Mouse (Mus musculus) myocyte (in vitro differentiated cells): ENCODE results near the gene Med8. TPM values are rescaled to one million over a fixed set of nuclear protein-coding genes. Genes with fewer than 3 reads are reported as not detected.

Experiments
- H3K27me3 ChIP-seq: one replicate; pipeline ENCODE4 v1.6.1; 2011; ENCODE audit not compliant: control insufficient read depth, insufficient read depth, insufficient read length
- H3K36me3 ChIP-seq: one replicate; pipeline ENCODE4 v1.6.1; 2011; ENCODE audit not compliant: control insufficient read depth, insufficient read depth
- H3K4me2 ChIP-seq: one replicate; pipeline ENCODE4 v1.6.1; 2011; ENCODE audit warnings: low read depth, control low read depth
- H3K4me3 ChIP-seq: one replicate; pipeline ENCODE4 v1.5.1; 2011; ENCODE audit warnings: mild to moderate bottlenecking, control low read depth, moderate library complexity
- H3K79me2 ChIP-seq: one replicate; pipeline ENCODE4 v1.6.1; 2011; ENCODE audit not compliant: control insufficient read depth, insufficient read depth
- H3ac ChIP-seq: one replicate; pipeline ENCODE4 v1.6.1; 2011; ENCODE audit not compliant: control insufficient read depth, insufficient read length
- CEBPB ChIP-seq: IDR thresholded peaks from 2 replicates; pipeline ENCODE4 v1.6.1; 2011; ENCODE audit warnings: mild to moderate bottlenecking, moderate library complexity; ENCODE audit not compliant: poor library complexity, insufficient read depth, severe bottlenecking
- E2F4 ChIP-seq: IDR thresholded peaks from one replicate; pipeline ENCODE4 v1.6.1; 2011; ENCODE audit warnings: mild to moderate bottlenecking, control low read depth, moderate library complexity; ENCODE audit not compliant: insufficient read depth
- MAX ChIP-seq: IDR thresholded peaks from one replicate; pipeline ENCODE4 v1.6.1; 2011; ENCODE audit warnings: low read depth, mild to moderate bottlenecking, control low read depth
- MYOD1 ChIP-seq, 3 experiments: IDR thresholded peaks; one replicate each; pipeline ENCODE4 v1.6.1; 2011; ENCODE audit warnings: control low read depth in 2 of 3, low read depth in 2 of 3, mild to moderate bottlenecking in 2 of 3, moderate library complexity in 1 of 3; ENCODE audit not compliant: insufficient read length in 2 of 3, control insufficient read depth in 1 of 3
- MYOG ChIP-seq, 3 experiments: IDR thresholded peaks; one replicate each; pipeline ENCODE4 v1.6.1; 2011; ENCODE audit warnings: control low read depth in 2 of 3, low read depth in 2 of 3, mild to moderate bottlenecking in 2 of 3; ENCODE audit not compliant: insufficient read length in 2 of 3, control insufficient read depth in 1 of 3, insufficient read depth in 1 of 3
- POLR2A ChIP-seq: IDR thresholded peaks from one replicate; pipeline ENCODE4 v1.6.1; 2011; ENCODE audit warnings: low read depth, mild to moderate bottlenecking, control low read depth, moderate library complexity; ENCODE audit not compliant: insufficient read length
- POLR2AphosphoS2 ChIP-seq: IDR thresholded peaks from one replicate; pipeline ENCODE4 v1.6.1; 2011; ENCODE audit warnings: low read depth, control low read depth; ENCODE audit not compliant: insufficient read length
- REST ChIP-seq: IDR thresholded peaks from one replicate; pipeline ENCODE4 v1.6.1; 2011; ENCODE audit warnings: mild to moderate bottlenecking, control low read depth, moderate library complexity; ENCODE audit not compliant: insufficient read depth, insufficient read length
- SRF ChIP-seq: IDR thresholded peaks from one replicate; pipeline ENCODE4 v1.6.1; 2011; ENCODE audit warnings: low read depth; ENCODE audit not compliant: control insufficient read depth, insufficient read length
- TCF12 ChIP-seq: IDR thresholded peaks from one replicate; pipeline ENCODE4 v1.6.1; 2011; ENCODE audit warnings: mild to moderate bottlenecking, control low read depth; ENCODE audit not compliant: poor library complexity, insufficient read depth, severe bottlenecking
- TCF3 ChIP-seq: IDR thresholded peaks from one replicate; pipeline ENCODE4 v1.6.1; 2011; ENCODE audit warnings: low read depth, control low read depth; ENCODE audit not compliant: insufficient read length
- USF1 ChIP-seq: IDR thresholded peaks from one replicate; pipeline ENCODE4 v1.6.1; 2011; ENCODE audit warnings: low read depth, mild to moderate bottlenecking, control low read depth, moderate library complexity
- polyA plus RNA-seq: library from polyadenylated mRNA; unstranded; fragments of >200 nt; fragmentation: generic; extraction: Trizol; gene quantifications from one replicate; pipeline ENCODE4 v1.2.1, GENCODE M21; 2012; ENCODE audit warnings: missing spikeins

Gene Med8
- polyA plus RNA-seq, 1 experiment, result 78.6 TPM

DNA sequence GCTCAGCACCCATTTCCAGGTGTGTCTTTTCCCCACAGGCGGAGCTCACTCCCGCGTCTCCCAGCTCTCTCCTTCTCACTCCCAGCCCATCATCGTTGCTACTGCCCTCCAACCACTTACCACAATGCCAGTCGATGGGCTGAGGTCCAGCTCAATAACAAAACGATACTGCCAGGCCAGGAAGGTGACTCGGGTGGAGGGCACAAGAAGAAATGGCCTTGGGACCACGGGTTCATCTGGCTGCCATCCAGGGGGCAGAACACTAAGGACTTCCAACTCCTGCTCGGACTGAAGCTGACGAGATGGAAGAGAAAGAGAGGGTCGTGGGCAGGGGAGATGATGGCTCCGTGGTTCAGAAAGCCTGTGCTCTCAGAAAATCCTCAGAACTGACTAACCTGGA lies 6.4 kb upstream of the Med8 start:
- H3K27me3 ChIP-seq, result no peaks in the 10 kb centered on the region
- peaks cover 9% of the 10 kb centered on the region for H3K79me2 ChIP-seq
- no peak overlapping the region for H3K4me3 ChIP-seq
- H3K36me3 ChIP-seq, result peaks cover 16% of the 10 kb centered on the region
- H3ac ChIP-seq, result no peak overlapping the region
- no peak overlapping the region for H3K4me2 ChIP-seq
- TF ChIP-seq E2F4, result no peak

DNA sequence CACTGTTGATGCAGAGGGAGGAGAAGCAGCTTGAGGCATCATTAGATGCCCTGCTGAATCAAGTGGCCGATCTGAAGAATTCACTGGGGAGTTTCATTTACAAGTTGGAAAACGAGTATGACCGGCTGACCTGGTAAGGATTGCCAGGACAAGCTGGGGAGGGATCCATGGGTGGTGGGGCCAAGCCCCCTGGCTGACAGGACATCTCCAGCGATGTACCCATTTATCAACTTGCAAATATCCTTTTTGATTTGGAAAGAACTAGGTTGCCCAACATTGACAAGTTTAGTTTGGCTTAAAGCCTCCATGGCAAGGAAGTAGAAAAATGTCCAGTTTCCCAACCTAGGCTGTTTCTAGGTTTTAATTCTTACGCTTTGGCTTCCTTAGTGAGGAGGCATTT lies 1.7 kb downstream of the Med8 start:
- TF ChIP-seq TCF3 (no peak), E2F4 (no peak), MYOG (IDR thresholded peaks at IDR 0.05; ENCODE audit: control insufficient read depth in 1 of 3, insufficient read depth in 1 of 3, insufficient read length in 2 of 3, low read depth in 2 of 3) (no peak), CEBPB (no peak), MAX (no peak), TCF12 (no peak), REST (no peak), USF1 (no peak), SRF (no peak), POLR2AphosphoS2 (no peak), POLR2A (no peak), MYOD1 (IDR thresholded peaks at IDR 0.05; ENCODE audit: control insufficient read depth in 1 of 3, insufficient read length in 2 of 3, low read depth in 2 of 3) (no peak)
- no peak overlapping the region for H3K4me3 ChIP-seq
- H3K79me2 ChIP-seq, result peaks cover 40% of the 10 kb centered on the region
- no peak overlapping the region for H3K4me2 ChIP-seq
- H3K36me3 ChIP-seq, result peaks cover 19% of the 10 kb centered on the region
- no peak overlapping the region for H3ac ChIP-seq
- H3K27me3 ChIP-seq, result no peaks in the 10 kb centered on the region

DNA sequence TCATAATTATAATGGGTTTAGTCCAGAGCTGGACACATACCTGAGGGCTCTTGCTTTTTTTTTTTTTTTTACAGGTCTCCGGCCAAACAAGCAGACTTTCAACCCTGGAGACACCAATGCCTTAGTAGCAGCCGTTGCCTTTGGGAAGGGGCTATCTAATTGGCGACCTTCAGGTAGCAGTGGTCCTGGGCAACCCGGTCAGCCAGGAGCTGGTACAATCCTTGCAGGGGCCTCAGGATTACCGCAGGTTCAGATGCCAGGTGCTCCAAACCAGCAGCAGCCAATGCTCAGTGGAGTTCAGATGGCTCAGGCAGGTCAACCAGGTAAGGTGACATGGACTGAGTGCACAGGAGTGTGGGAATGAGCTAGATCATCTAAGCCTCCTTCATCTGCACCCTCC lies 4.4 kb downstream of the Med8 start:
- peaks cover 29% of the 10 kb centered on the region for H3K36me3 ChIP-seq
- peaks cover 24% of the 10 kb centered on the region for H3K79me2 ChIP-seq
- no peak overlapping the region for H3K4me2 ChIP-seq
- TF ChIP-seq CEBPB, result no peak
- TF ChIP-seq MYOG (IDR thresholded peaks at IDR 0.05; ENCODE audit: control insufficient read depth in 1 of 3, insufficient read depth in 1 of 3, insufficient read length in 2 of 3, low read depth in 2 of 3), result no peak
- no peak for TF ChIP-seq TCF12
- TF ChIP-seq E2F4, result no peak
- TF ChIP-seq USF1, result no peak
- TF ChIP-seq REST, result no peak
- TF ChIP-seq MAX, result no peak
- TF ChIP-seq MYOD1 (IDR thresholded peaks at IDR 0.05; ENCODE audit: control insufficient read depth in 1 of 3, insufficient read length in 2 of 3, low read depth in 2 of 3), result no peak
- TF ChIP-seq SRF, result no peak
- TF ChIP-seq POLR2AphosphoS2, result no peak
- no peak for TF ChIP-seq POLR2A
- no peak for TF ChIP-seq TCF3
- H3ac ChIP-seq, result no peak overlapping the region
- H3K4me3 ChIP-seq, result no peak overlapping the region
- no peaks in the 10 kb centered on the region for H3K27me3 ChIP-seq

DNA sequence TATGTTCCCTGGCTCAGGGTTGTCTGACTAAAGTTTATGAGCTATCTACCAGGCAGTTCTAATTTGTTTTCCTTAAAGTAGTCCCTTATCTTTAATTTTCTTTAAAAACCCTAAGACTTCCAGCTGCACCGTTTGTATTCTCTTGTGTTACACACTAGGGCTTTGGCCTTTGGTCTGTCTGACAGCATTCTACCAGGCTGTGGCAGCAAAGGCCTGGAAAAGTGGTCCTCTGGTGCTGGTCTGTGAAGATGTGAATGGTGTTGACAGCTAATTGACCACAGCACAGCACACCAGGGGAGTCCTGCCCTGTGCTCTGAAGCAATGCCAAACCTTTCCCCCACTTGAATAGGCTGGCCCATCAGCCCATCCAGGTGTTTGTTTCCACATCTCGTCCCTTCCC lies 6.6 kb downstream of the Med8 start:
- Histone ChIP-seq H3ac (no peak overlapping the region), H3K4me3 (no peak overlapping the region), H3K4me2 (no peak overlapping the region), H3K27me3 (no peaks in the 10 kb centered on the region), H3K36me3 (peaks cover 29% of the 10 kb centered on the region), H3K79me2 (peaks cover 6% of the 10 kb centered on the region)
- TF ChIP-seq MYOG (IDR thresholded peaks at IDR 0.05; ENCODE audit: control insufficient read depth in 1 of 3, insufficient read depth in 1 of 3, insufficient read length in 2 of 3, low read depth in 2 of 3) (no peak), SRF (no peak), TCF3 (no peak), POLR2AphosphoS2 (no peak), REST (no peak)

DNA sequence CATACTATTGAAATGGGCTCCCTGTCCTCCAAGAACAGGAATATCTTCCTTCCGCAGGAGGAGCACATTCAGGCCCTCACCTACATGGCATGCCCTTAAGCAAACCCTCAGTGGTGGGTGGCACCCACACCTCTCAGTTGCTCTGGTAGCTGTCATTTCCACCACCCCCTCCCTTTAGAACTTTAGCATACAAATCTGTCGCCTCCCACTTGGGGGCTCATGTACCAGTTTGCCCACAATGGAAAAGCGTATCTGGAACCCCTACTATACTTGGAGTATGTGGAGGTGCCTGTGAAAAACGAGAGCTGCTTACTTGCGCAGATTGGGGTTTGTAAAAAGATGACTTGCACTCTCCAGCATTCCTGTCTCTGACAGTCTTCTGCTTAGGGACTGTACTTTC lies 7.2 kb downstream of the Med8 start:
- Histone ChIP-seq H3K36me3 (peaks cover 25% of the 10 kb centered on the region), H3K4me2 (no peak overlapping the region), H3K4me3 (no peak overlapping the region), H3K27me3 (no peaks in the 10 kb centered on the region), H3ac (no peak overlapping the region), H3K79me2 (peaks cover 1% of the 10 kb centered on the region)
- no peak for TF ChIP-seq MYOG (IDR thresholded peaks at IDR 0.05; ENCODE audit: control insufficient read depth in 1 of 3, insufficient read depth in 1 of 3, insufficient read length in 2 of 3, low read depth in 2 of 3)
- TF ChIP-seq E2F4, result no peak
- no peak for TF ChIP-seq USF1
- TF ChIP-seq POLR2AphosphoS2, result no peak
- no peak for TF ChIP-seq TCF3
- no peak for TF ChIP-seq CEBPB
- no peak for TF ChIP-seq TCF12
- no peak for TF ChIP-seq POLR2A
- TF ChIP-seq MYOD1 (IDR thresholded peaks at IDR 0.05; ENCODE audit: control insufficient read depth in 1 of 3, insufficient read length in 2 of 3, low read depth in 2 of 3), result no peak
- TF ChIP-seq MAX, result no peak
- TF ChIP-seq SRF, result no peak
- TF ChIP-seq REST, result no peak
